Mouse (Mus musculus): ENCODE results near the gene Rbm48. TPM values are rescaled to one million over a fixed set of nuclear protein-coding genes. Genes with fewer than 3 reads are reported as not detected.
A peak's percentile ranks its signal among the peaks of the same experiment; 100 is the strongest.
"Not testable (repeated sequence)": the region's sequence is repeated elsewhere in the genome, so short reads cannot be mapped to it uniquely, and the experiment has no call there.

Gene Rbm48
- 1 to 10 TPM; 4.8 to 5.8 TPM for total RNA-seq (2021)
- long read RNA-seq, experiment 1, partial matches to known transcripts: 1 of 2 reads
- long read RNA-seq, experiment 1, other reads (novel, unspliced or antisense): 0 of 2 reads
- long read RNA-seq, experiment 2, partial matches to known transcripts: 0 of 3 reads
- long read RNA-seq, experiment 2, other reads (novel, unspliced or antisense): 0 of 3 reads

GRCm38 (mm10) chr5:3596399-3596766, at the start of gene Rbm48:
TSS of gene Rbm48 (minus strand) at chr5:3596585.
- intact Hi-C loops (cut with DNase I; ENCODE audit: low total_unique reads): no loop called here
- peak; percentile 82 for DNase-seq

- intact Hi-C loops (cut with DNase I; ENCODE audit: low total_unique reads): loop anchor here (10.0 kb wide), 1 partner anchor 169 kb away; no protein-coding TSS in a partner anchor
- no peak for DNase-seq
Measured at GRCm38 (mm10) chr5:3645326-3645725, 48.9 kb upstream of the Rbm48 start.

GRCm38 (mm10) chr5:3644621-3645020, 48.2 kb upstream of the Rbm48 start:
- intact Hi-C loops (cut with DNase I; ENCODE audit: low total_unique reads): loop anchor here (10.0 kb wide), 1 partner anchor 170 kb away; no protein-coding TSS in a partner anchor
- no peak for DNase-seq

GRCm38 (mm10) chr5:3635286-3635685, 38.9 kb upstream of the Rbm48 start:
- intact Hi-C loops (cut with DNase I; ENCODE audit: low total_unique reads): no loop called here
- DNase-seq: no peak

GRCm38 (mm10) chr5:3633951-3634350, 37.6 kb upstream of the Rbm48 start:
- DNase-seq: no peak
- intact Hi-C loops (cut with DNase I; ENCODE audit: low total_unique reads): no loop called here

GRCm38 (mm10) chr5:3633315-3633714, 36.9 kb upstream of the Rbm48 start:
- DNase-seq: no peak
- intact Hi-C loops (cut with DNase I; ENCODE audit: low total_unique reads): no loop called here

GRCm38 (mm10) chr5:3632285-3632684, 35.9 kb upstream of the Rbm48 start:
- DNase-seq: no peak
- intact Hi-C loops (cut with DNase I; ENCODE audit: low total_unique reads): no loop called here

GRCm38 (mm10) chr5:3631512-3632271, 35.3 kb upstream of the Rbm48 start:
- no peak for DNase-seq
- intact Hi-C loops (cut with DNase I; ENCODE audit: low total_unique reads): no loop called here

GRCm38 (mm10) chr5:3630055-3630454, 33.7 kb upstream of the Rbm48 start:
- intact Hi-C loops (cut with DNase I; ENCODE audit: low total_unique reads): no loop called here
- no peak for DNase-seq

- intact Hi-C loops (cut with DNase I; ENCODE audit: low total_unique reads): no loop called here
- no peak for DNase-seq
Measured at GRCm38 (mm10) chr5:3620486-3620885, 24.1 kb upstream of the Rbm48 start.

GRCm38 (mm10) chr5:3611835-3612234, 15.4 kb upstream of the Rbm48 start:
- DNase-seq; intact Hi-C loops (cut with DNase I; ENCODE audit: low total_unique reads): not testable (repeated sequence)

- DNase-seq: no peak
- intact Hi-C loops (cut with DNase I; ENCODE audit: low total_unique reads): no loop called here
Measured at GRCm38 (mm10) chr5:3609241-3609640, 12.9 kb upstream of the Rbm48 start.

- intact Hi-C loops (cut with DNase I; ENCODE audit: low total_unique reads): no loop called here
- no peak for DNase-seq
Measured at GRCm38 (mm10) chr5:3607114-3607513, 10.7 kb upstream of the Rbm48 start.

GRCm38 (mm10) chr5:3600790-3601189, 4.4 kb upstream of the Rbm48 start:
- DNase-seq: no peak
- intact Hi-C loops (cut with DNase I; ENCODE audit: low total_unique reads): no loop called here

GRCm38 (mm10) chr5:3600298-3600697, 3.9 kb upstream of the Rbm48 start:
- intact Hi-C loops (cut with DNase I; ENCODE audit: low total_unique reads): no loop called here

GRCm38 (mm10) chr5:3598766-3599165, 2.4 kb upstream of the Rbm48 start:
- intact Hi-C loops (cut with DNase I; ENCODE audit: low total_unique reads): no loop called here
- DNase-seq: no peak

More at GRCm38 (mm10) chr5:3600298-3600697, 3.9 kb upstream of the Rbm48 start:
- DNase-seq: no peak

- intact Hi-C loops (cut with DNase I; ENCODE audit: low total_unique reads): no loop called here
- no peak for DNase-seq
Measured at GRCm38 (mm10) chr5:3597171-3597570, 786 bp upstream of the Rbm48 start.

- intact Hi-C loops (cut with DNase I; ENCODE audit: low total_unique reads): no loop called here
- DNase-seq: peak; percentile 94
Measured at GRCm38 (mm10) chr5:3595693-3596398, 539 bp downstream of the Rbm48 start, which contains the start of gene Pex1. TSS of gene Pex1 (plus strand) at chr5:3596066.

GRCm38 (mm10) chr5:3579066-3579465, 17.3 kb downstream of the Rbm48 start:
- DNase-seq: no peak
- intact Hi-C loops (cut with DNase I; ENCODE audit: low total_unique reads): no loop called here

GRCm38 (mm10) chr5:3577939-3578338, 18.4 kb downstream of the Rbm48 start:
- DNase-seq: no peak
- intact Hi-C loops (cut with DNase I; ENCODE audit: low total_unique reads): no loop called here
